Mouse (Mus musculus) thymus, postnatal 0 days (tissue): ENCODE measurements at regions not wholly inside any gene's neighbourhood (a gene's known extent, or its start where the extent isn't known, plus 50 kb on each side); places are given as distances from the start of the nearest gene placed in this dataset.
"Not testable (repeated sequence)": the region's sequence is repeated elsewhere in the genome, so short reads cannot be mapped to it uniquely, and the experiment has no call there.

Source experiments
- DNase-seq: peaks from one replicate; pipeline ENCODE4 v3.0.0-alpha.2; 2015; ENCODE audit warnings: low spot score

GRCm38 (mm10) chr9:43857988-43858387 lies 114.2 kb downstream of the Nectin1 start:
- no peak for DNase-seq

- DNase-seq: no peak
Measured at GRCm38 (mm10) chr9:43858761-43859160, 115.0 kb downstream of the Nectin1 start.

- no peak for DNase-seq
Measured at GRCm38 (mm10) chr9:43860264-43860663, 116.5 kb downstream of the Nectin1 start.

GRCm38 (mm10) chr9:43861375-43861774 lies 117.6 kb downstream of the Nectin1 start:
- DNase-seq: no peak

GRCm38 (mm10) chr9:43862034-43862433 lies 118.2 kb downstream of the Nectin1 start:
- not testable (repeated sequence) for DNase-seq

DNA sequence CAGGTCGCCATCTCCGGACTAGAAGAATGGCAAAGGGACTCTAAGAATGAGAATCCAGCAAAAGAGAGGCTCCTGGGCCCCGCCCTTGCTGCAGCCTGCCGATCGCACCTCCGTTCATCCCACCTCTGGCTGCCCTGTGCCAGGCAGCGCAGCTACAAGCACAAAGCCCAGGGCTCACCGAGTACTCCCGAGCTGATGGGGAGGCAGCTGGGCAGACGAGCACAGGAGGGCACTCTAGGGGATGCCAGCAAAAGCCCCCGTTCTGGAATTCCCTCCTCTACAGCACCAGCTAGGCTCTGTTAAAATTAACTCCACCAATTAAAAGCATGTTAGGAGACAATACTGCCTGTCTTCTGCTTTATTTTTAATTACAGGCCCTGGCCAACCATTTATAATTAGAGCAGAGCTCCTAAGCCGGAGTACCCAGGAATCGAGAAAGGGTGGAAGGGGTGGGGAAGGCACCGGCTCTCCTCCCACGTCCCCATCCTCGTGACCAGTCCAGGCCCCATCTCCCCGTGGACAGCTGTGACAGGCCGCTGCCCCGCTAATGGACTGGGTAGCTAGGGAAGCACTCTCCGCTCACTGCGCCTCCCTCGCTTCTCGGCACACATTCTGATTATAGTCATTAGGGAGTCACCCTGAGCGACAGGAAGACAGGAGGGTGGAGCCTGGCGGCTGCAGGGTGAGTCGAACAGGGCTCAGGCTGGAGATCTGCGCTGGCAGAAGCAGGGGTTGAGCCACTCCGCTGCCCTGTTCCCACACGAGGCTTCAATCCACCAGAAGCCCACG lies 120.0 kb downstream of the Nectin1 start:
- no peak for DNase-seq

GRCm38 (mm10) chr9:43866802-43867201 lies 123.0 kb downstream of the Nectin1 start:
- no peak for DNase-seq

DNA sequence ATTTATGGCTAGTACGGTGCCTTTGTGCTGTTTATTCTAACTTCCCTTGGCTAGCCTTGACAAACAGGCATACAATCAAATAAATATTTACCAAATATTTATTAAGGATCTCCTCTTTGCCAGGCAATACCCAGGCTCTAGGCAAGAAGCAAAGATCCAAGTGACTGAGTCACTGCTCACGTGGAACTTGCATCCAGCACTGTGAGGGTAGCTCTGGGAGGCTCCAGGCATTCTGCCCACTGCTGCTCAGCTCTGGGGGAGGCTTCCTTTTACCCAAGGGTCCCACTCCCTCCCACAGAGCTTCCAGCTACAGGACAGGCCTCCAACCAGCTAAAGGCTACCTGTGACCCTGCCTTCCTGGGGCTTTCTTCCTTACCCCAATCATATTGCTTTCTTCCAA lies 130.1 kb downstream of the Nectin1 start:
- DNase-seq: no peak

DNA sequence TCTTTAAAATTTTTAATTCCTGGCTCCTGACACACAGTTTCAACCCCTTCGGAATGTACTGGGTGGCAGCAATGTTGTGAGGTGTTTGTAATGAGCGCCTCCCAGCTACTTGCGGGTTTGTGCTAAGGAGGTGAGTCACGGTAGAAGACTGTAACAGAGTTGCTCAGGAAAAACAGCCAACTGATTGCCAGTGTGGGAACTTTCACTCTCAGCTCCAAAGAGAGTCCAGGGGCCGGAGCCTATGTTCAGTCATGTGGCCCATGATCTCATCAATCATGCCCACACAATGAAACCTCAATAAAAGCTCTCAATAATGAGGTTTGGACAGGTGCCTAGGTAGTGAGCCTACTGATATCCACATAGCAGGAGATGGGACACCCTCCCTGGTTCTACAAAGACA lies 130.5 kb downstream of the Nectin1 start:
- DNase-seq: no peak

DNA sequence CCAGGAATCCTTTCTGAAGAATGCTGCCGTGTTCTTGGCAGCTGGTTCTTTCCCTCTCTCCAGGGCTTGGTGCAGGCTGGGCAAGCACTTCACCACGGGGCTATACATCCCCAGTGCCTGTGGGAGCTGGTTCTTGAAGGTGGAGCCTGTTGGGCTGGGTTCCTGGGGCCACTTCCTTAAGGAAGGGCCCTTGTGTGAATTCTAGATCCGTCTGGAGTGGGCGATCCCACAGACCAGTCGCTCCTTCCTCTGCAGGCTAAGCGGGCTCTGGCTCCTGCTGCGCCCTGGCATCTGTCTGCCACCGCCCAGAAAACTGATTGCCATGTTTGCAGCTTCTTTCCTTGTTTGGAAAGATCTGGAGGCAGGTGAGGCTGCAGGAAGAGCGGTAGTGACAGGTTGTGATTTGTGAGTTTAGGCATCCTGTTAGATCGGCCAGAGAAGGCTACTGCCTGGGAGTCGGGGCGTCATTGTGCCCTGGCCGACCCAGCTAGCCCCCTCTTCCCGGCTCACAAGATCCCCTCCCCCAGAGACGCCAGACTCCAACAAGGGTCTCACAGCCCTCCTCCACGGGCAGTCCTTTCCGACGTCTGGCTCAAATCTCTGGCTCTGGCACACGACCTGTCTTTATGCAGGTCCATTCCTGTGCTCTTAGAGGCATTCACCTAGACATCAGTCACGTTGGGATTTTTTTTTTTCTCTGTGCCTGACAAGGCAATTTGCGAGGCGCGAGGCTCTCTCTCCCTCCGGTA lies 135.6 kb downstream of the Nectin1 start:
- DNase-seq: no peak

DNA sequence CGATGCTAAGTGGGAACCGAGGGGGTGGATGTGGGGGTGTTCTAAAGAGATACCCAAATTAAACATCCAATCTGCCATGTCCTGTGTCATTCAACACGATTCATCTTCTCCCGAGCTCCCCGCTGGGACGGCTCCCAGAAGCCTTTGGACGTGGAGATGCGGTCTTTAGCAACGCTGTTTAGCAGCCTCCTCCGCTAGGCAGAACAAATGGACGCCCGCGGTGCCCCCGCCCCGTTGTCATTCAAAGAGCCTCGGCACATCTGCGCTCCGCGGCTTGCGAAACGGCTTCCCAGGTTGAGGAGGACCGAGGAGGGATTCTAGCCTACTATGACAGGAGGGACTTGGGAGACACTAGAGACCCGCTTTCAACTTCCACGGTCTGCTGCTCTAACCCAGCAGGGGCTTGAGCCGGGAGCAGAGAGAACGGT lies 136.2 kb downstream of the Nectin1 start:
- DNase-seq: no peak

GRCm38 (mm10) chr9:43893086-43893485 lies 149.3 kb downstream of the Nectin1 start:
- DNase-seq: no peak

GRCm38 (mm10) chr9:43899239-43899638 lies 143.9 kb upstream of the Thy1 start:
- DNase-seq: no peak

DNA sequence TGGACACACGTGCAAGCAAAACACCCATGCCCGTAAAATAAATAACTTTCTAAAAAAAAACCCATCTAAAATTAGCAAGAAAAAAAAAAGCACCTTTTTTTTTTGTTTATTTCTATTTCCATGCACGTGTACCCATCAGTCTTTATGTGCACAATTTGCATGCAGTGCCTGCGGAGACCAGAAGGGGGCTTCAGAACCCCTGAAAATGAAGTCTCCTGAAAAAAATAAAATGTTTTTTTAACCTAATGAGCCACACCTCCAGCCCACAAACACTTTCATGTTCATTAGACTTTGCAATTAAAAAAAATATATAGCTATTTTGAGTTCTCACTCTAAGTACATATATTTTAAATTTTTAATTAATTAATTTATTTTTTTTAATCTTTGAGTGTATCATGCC lies 134.9 kb upstream of the Thy1 start:
- DNase-seq: no peak

- no peak for DNase-seq
Measured at GRCm38 (mm10) chr9:43915015-43915414, 128.2 kb upstream of the Thy1 start.

DNA sequence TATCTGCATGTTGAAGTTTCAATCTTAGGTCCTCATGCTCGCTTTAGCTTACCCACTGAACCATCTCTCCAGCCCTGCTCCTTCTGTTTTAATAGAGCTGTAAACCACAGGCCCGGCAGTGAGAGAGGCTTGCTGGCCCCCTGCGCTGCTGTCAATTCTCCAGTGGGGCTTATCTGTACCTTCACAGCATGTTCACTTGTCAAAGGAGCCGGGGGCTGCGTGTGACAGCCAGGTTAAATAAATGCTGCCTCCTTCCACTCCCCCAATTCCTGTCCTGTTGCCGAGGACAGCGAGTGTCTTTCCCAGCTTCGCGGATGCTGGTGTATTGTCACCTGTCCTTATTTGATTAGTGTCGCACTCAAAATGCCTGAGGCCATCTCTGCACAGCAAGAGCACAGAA lies 125.7 kb upstream of the Thy1 start:
- no peak for DNase-seq

DNA sequence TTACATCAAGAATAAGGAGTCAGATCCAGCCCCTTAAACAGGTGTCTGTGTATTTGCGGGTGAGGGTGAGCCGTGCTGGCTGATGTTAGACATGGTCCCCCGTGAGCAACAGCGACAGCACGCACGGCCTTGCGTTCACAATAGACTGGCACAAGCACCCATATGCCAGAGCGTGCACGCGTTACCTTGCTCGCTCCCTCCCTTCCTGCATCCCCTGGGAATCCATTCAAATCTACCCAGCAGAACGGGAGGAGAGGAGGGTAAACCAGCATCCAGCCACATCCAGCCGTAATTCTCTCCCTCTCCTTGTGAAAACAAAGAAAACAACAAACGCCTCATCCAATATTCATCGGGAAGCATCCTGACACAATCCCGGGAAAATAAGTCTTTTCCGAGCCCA lies 124.2 kb upstream of the Thy1 start:
- no peak for DNase-seq

DNA sequence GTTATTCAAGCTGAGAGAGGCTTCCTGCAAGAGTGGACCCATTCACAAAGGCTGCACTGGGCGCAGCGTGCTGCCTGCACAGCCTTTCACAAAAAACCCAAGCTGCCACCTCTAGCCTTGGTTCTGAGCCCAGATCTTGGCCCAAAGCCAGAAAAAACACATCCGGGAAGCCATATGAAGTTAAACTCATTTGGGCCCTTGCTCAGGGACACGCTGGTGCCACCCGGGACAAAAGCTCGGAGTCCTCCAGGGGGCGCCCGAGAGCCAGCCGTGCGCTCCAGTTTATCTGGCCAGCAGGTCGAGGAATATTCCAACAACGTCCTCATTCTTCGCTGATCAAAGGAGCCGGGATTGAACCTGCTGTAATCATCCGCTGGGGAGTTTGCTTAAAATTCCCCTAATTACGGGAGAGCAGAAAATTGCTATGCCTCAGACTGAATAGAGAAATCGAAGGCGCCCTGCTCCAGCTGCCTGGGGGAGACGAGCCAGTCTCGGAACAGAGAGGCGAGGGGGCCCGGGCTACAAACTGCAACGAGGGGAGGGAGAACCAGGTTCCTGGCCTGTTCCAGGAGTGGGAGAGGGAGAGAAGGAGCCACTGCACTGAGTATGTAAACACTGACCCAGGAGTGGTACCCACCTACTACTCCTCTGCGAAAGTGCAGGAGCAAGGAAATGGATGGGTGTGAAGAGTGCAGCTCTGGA lies 123.0 kb upstream of the Thy1 start:
- peak; percentile 43 for DNase-seq

DNA sequence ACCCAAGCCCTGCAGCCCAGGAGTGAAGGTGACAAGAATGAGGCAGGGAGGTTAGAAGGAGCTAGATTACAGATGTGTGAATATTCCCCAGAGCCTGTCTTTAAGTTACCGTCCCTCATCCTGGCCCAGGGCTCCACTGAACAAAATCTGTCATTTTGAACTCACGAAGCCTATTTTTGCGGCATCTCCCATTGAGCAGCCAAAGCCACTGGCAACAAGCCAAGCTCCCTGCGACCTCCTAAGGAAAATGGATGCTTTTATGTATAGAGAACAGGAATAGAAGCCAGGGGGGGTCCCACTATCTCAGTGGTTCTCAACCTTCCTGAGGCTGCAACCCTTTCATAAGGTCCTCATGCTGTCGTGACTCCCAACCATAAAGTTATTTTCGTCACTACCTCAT lies 121.0 kb upstream of the Thy1 start:
- no peak for DNase-seq

DNA sequence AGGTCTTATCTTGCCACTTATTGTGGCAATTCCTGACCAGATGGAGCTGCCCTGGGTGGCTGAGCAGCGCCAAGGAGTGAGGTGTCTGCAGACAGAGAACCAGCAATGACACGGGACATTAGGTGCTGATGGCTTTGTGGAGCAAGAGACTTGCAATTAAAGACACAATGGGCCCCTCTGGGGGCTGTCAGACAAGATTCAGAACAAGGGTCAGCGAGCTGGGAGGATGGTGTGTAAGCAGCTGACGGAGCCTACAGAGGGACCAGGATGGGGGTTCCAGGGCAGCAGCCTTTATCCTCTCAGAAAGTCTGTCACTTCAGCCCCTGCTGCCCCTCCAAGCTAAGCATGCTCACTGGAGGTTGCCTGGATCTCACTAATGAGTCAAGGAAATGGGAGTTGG lies 120.1 kb upstream of the Thy1 start:
- no peak for DNase-seq

- DNase-seq: no peak
Measured at GRCm38 (mm10) chr9:43924795-43925194, 118.4 kb upstream of the Thy1 start.

DNA sequence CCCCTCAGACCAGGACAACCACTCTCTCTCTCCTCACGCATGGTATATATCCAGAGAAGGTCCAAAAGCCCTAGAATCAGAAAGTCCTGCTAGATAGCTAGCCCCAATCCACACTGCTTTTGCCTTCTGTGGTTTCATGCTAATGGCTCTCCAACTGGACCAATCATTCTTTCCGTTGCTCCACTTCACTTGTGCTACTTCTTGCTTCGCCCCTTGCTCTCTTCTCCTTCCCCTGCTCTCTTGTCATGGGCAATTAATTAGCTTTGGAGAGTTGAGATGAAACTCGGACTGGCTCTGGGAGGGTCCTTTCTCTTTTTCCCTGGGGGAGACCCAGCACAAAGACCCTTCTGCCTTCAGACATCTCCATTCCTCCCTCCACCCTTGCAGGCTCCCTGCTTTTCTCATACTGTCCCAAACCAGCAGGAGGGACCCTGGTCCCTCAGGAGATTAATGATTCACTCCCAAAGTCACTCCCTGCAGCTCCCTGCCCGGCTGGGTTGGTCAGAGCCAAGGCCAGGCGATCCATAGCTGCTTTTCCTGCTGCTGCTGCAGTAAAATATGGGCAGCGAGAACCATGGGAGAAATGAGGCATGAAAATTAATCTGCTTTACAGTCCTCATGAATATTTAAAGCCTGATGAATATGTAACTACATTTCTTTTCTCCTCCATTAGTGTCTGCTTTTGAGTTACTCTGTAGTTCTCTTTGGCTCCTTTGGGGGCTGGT lies 113.7 kb upstream of the Thy1 start:
- no peak for DNase-seq
